Mouse (Mus musculus) forebrain, embryonic 11.5 days (tissue): Measurements from ENCODE around the gene Mblac2. TPM values are rescaled to one million over a fixed set of nuclear protein-coding genes. Genes with fewer than 3 reads are reported as not detected.
A peak's percentile ranks its signal among the peaks of the same experiment; 100 is the strongest.

Source experiments
- ATAC-seq: fragments of 200-750 bp; cut with Nextera tagmentation; replicated peaks from 2 replicates; pipeline ENCODE4 v1.8.0; 2017; ENCODE audit warnings: moderate TSS enrichment; ENCODE audit not compliant: low FRiP score
- DNase-seq: peaks from one replicate; pipeline ENCODE4 v3.0.0-alpha.2; 2017; ENCODE audit warnings: low spot score
- H3K27ac ChIP-seq: fragments of 300-500 bp; sonication (generic); 2 replicates; pipeline ENCODE4 v1.5.1; 2014; ENCODE audit warnings: low read depth, low read length
- H3K27me3 ChIP-seq: fragments of 300-500 bp; sonication (generic); 2 replicates; pipeline ENCODE4 v1.6.1; 2014; ENCODE audit warnings: mild to moderate bottlenecking, low read length, mixed read lengths; ENCODE audit not compliant: control insufficient read depth, insufficient read depth
- H3K36me3 ChIP-seq: fragments of 300-500 bp; sonication (generic); 2 replicates; pipeline ENCODE4 v1.6.1; 2014; ENCODE audit warnings: mild to moderate bottlenecking, low read length, moderate library complexity, mixed read lengths; ENCODE audit not compliant: control insufficient read depth, insufficient read depth
- H3K4me1 ChIP-seq: fragments of 300-500 bp; sonication (generic); replicated peaks from 2 replicates; pipeline ENCODE4 v1.6.1; 2014; ENCODE audit warnings: low read length, mixed read lengths; ENCODE audit not compliant: control insufficient read depth, insufficient read depth
- H3K4me2 ChIP-seq: fragments of 300-500 bp; sonication (generic); 2 replicates; pipeline ENCODE4 v1.6.1; 2014; ENCODE audit warnings: low read depth, mild to moderate bottlenecking, low read length, moderate library complexity, mixed read lengths; ENCODE audit not compliant: severe bottlenecking
- H3K4me3 ChIP-seq: fragments of 300-500 bp; sonication (generic); 2 replicates; pipeline ENCODE4 v1.5.1; 2014; ENCODE audit warnings: low read depth, low read length
- H3K9ac ChIP-seq: fragments of 300-500 bp; sonication (generic); 2 replicates; pipeline ENCODE4 v1.6.1; 2014; ENCODE audit warnings: low read length
- H3K9me3 ChIP-seq: fragments of 300-500 bp; sonication (generic); 2 replicates; pipeline ENCODE4 v1.6.1; 2016; ENCODE audit warnings: low read length, mixed read lengths; ENCODE audit not compliant: control insufficient read depth
- WGBS: fragments of 180-500 bp; shearing (Covaris S2); extraction: QIAGEN DNeasy Blood & Tissue Kit; methylation state at CpG from one replicate; pipeline ENCODE4 v1.1.7; 2014; 5-methylcytosine and 5-hydroxymethylcytosine counted together
- polyA plus RNA-seq: library from polyadenylated mRNA; unstranded; fragments of >200 nt; fragmentation: Nextera tagmentation; extraction: Ambion mirVana; gene quantifications from 2 replicates; pipeline ENCODE4 v1.2.1, GENCODE M21; 2014

The Mblac2 gene
- polyA plus RNA-seq: 5.9 and 6.4 TPM in 2 replicates

DNA sequence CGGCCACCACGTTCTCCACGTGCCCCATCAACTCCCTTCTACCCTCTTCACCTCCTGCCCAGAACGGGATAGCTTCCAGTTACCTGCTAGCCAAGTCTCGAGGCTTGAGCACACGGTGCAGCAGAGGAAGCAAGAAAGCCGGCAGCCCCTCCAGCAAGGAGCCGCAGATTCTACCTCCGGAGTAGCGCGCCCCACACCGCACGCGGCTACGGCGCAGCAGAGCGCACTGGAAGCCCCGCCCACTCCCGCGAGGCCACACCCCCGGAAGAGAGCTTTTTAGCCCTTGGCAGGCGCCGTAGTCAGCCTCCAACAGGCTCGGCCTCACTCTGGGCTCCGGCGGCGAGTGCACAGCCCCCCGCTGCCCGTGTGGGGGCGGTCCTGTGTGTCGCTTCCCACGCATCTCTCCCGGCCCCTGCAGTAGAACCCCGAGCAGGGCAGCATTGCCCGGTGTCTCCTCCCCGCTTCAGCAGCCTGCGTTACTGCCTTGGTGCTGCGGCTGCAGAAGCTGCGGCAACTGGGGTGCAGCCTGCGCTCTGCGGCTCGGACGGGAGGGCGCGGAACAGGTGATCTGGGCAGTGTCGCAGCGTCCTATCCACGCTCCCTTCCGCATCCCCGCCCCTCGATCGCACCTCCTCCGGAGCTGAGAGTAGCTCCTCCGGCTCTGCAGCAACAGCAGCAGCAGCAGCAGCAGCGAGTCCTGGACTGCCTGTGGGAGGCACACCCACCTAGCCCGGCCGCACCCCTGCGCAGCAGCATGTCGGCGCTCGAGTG is at the start of gene Mblac2, which contains the start of gene Polr3g:
Gene Mblac2 (plus strand): TSS at position 567 of the 771 bp plus-strand sequence.
Gene Polr3g (minus strand): TSS at position 239 of the 771 bp plus-strand sequence.
- Histone ChIP-seq H3K9me3 (no peaks in the 10 kb centered on the region), H3K4me2 (peak within 1 kb of the TSS; percentile 93), H3K36me3 (no peaks in the 10 kb centered on the region), H3K27ac (peak within 1 kb of the TSS; percentile 68), H3K9ac (peak within 1 kb of the TSS; percentile 60), H3K4me1 (peaks cover 4% of the 10 kb centered on the region; the same call in 1 of the 2 replicates), H3K27me3 (no peaks in the 10 kb centered on the region), H3K4me3 (peak within 1 kb of the TSS; percentile 75)
- under 1% methylated on average over 61 of the region's 61 CpGs for WGBS
- DNase-seq (peak; percentile 97), ATAC-seq (peak; percentile 98)

DNA sequence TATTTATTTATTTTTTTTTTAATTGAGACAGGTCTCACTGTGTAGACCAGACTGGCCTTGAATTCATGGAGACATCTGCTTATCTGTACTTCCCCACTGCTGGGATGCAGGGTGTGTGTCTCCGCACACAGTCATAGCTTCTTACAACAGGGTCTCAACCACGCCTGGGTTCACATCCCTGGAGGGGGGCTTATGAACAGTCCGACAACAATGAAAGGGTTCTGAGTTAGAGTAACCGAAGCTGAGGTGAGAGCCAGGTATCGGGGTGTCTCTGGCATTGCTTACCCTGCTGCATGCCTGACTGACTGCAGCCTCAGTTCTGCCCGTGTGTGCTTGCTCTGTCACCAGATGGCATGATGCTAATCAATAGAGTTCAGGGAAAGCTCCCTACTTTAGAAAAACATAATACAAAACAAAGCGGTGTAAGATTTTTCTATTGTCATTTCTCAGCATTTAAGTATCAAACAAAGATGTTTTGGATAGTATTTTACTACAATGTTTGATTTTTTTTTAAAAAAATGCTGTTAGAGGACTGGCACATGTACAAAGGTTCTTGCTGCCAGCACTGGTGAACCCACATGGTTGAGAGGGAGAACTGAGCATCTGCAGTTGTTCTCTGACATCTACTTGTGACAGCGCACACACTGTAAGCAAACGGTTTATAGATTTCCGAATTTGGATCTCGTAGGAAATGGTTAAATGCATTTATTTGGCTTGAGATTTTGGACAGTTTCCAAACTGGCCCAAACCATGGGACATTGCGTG is 47.4 kb upstream of the Mblac2 start:
- Histone ChIP-seq H3K4me2 (no peak overlapping the region), H3K27ac (no peak overlapping the region), H3K27me3 (no peaks in the 10 kb centered on the region), H3K9me3 (no peaks in the 10 kb centered on the region), H3K9ac (no peak overlapping the region), H3K4me1 (no peaks in the 10 kb centered on the region), H3K4me3 (no peak overlapping the region), H3K36me3 (no peaks in the 10 kb centered on the region)
- no peak for ATAC-seq
- no peak for DNase-seq
- 90% methylated on average over 12 of the region's 12 CpGs for WGBS

DNA sequence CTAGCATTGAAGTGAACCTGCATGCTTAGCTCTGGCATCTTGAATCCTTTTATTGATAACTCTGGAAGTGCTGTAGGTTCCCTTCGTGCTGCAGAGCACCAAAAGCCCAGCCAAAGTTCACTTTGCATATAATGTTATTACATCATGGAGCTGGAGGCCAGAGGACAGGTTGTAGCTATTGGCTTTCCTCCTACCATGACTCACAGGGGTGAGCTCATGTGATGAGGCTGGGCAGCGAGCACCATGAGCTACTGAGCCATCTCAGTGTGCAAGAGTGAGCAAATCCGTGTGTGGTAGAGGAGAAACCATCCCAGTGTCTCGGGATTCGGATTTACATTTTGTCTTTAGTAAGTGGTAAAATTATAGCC is 46.8 kb upstream of the Mblac2 start:
- Histone ChIP-seq H3K27me3 (no peaks in the 10 kb centered on the region), H3K27ac (no peak overlapping the region), H3K4me2 (no peak overlapping the region), H3K9me3 (no peaks in the 10 kb centered on the region), H3K36me3 (no peaks in the 10 kb centered on the region; the same call in 1 of the 2 replicates), H3K4me1 (no peaks in the 10 kb centered on the region), H3K4me3 (no peak overlapping the region), H3K9ac (no peak overlapping the region)
- WGBS: 87% methylated on average over 5 of the region's 5 CpGs
- no peak for ATAC-seq
- no peak for DNase-seq

DNA sequence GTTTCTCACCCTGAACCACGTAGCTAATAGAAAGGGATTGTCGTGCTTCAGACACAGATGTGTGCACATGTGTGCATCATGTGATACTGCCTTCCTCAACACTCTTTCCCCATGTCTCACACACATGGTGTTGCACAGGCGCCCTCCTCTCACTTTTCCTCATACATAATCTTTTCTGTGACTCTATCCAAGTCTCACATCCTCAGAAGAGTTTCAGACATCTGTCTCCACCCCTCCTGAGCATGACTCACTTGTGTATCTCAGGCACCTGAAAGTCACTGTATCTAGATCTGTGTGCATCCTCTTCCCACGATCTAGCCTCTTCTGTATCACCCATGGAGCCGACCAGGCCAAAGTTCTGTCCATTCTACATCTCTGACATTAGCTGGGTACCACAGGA is 43.4 kb upstream of the Mblac2 start:
- H3K4me2 ChIP-seq: no peak overlapping the region
- DNase-seq (no peak), ATAC-seq (no peak)
- no peaks in the 10 kb centered on the region; the same call in 1 of the 2 replicates for H3K36me3 ChIP-seq
- H3K9ac ChIP-seq: no peak overlapping the region
- no peaks in the 10 kb centered on the region for H3K27me3 ChIP-seq
- H3K4me3 ChIP-seq: no peak overlapping the region
- no peak overlapping the region for H3K27ac ChIP-seq
- no peaks in the 10 kb centered on the region for H3K9me3 ChIP-seq
- 92% methylated on average over 5 of the region's 5 CpGs for WGBS
- H3K4me1 ChIP-seq: no peaks in the 10 kb centered on the region

DNA sequence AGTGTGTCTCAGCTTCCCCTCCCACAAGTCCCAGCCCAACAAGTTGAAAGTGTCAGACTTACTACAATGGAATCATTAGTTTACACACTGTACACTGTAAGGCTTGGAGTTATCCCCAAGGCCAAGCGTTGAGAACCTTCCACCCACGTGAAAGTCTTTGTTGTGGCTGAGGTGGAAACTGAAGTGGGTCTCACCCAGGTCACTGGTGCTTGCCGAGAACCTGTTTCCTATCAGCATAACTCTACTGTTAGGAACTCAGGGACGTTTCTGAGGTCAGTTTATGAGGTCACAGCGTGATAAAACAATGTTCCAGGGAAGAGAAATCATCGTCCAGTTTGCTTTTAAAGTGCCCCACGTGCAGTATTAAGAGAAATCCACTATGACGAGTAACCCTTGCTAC is 35.8 kb upstream of the Mblac2 start:
- no peaks in the 10 kb centered on the region; the same call in 1 of the 2 replicates for H3K36me3 ChIP-seq
- no peak overlapping the region for H3K4me2 ChIP-seq
- DNase-seq: no peak
- no peaks in the 10 kb centered on the region for H3K27me3 ChIP-seq
- 90% methylated on average over 8 of the region's 8 CpGs for WGBS
- no peak overlapping the region for H3K9ac ChIP-seq
- no peak overlapping the region for H3K27ac ChIP-seq
- no peak overlapping the region for H3K4me3 ChIP-seq
- H3K9me3 ChIP-seq: no peaks in the 10 kb centered on the region
- H3K4me1 ChIP-seq: no peaks in the 10 kb centered on the region
- ATAC-seq: no peak

DNA sequence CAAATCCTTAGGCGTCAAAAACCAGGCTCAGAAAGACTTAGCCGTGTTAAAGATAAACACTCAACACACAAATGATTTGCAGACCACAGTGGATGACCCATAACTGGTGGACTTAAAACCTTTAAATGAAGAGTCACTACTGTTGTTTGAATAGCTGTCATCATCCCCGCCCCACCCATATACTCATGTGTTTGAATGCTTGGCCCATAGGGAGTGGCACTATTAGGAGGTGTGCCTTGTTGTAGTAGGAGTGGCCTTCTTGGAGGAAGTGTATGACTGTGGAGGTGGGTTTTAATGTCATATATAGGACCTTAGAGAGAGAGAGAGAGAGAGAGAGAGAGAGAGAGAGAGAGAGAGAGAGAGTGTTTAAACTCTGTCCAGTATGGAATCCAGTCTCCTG is 28.0 kb upstream of the Mblac2 start:
- H3K9ac ChIP-seq: no peak overlapping the region
- DNase-seq: no peak
- no peaks in the 10 kb centered on the region for H3K27me3 ChIP-seq
- H3K4me1 ChIP-seq: no peaks in the 10 kb centered on the region
- no peaks in the 10 kb centered on the region for H3K36me3 ChIP-seq
- H3K4me2 ChIP-seq: no peak overlapping the region
- ATAC-seq: no peak
- no peak overlapping the region for H3K4me3 ChIP-seq
- no peak overlapping the region for H3K27ac ChIP-seq
- 92% methylated on average over 3 of the region's 3 CpGs for WGBS
- H3K9me3 ChIP-seq: no peaks in the 10 kb centered on the region

DNA sequence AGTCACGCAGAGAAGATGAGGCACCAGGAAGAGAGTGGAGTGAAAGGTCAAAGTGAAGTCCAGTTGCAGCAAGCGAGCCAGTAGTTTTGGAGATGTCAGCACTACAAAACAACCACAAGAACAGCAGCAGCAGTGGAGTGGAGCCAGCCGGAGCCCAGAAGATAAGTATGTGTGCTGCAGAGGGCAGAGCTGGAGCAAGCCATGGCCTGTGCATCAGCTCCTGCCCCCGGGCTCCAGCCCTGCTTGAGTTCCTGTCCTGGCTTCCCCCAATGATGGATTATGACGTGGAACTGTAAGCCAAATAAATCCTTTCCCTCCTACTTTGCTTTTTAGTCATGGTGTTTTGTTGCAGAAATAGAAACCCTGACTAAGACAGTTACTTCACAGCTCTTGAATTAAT is 26.9 kb upstream of the Mblac2 start:
- no peaks in the 10 kb centered on the region for H3K9me3 ChIP-seq
- no peaks in the 10 kb centered on the region for H3K27me3 ChIP-seq
- no peak overlapping the region for H3K4me3 ChIP-seq
- no peaks in the 10 kb centered on the region for H3K4me1 ChIP-seq
- H3K9ac ChIP-seq: no peak overlapping the region
- ATAC-seq (no peak), DNase-seq (no peak)
- 95% methylated on average over 5 of the region's 5 CpGs for WGBS
- no peak overlapping the region for H3K27ac ChIP-seq
- no peaks in the 10 kb centered on the region for H3K36me3 ChIP-seq
- no peak overlapping the region for H3K4me2 ChIP-seq

DNA sequence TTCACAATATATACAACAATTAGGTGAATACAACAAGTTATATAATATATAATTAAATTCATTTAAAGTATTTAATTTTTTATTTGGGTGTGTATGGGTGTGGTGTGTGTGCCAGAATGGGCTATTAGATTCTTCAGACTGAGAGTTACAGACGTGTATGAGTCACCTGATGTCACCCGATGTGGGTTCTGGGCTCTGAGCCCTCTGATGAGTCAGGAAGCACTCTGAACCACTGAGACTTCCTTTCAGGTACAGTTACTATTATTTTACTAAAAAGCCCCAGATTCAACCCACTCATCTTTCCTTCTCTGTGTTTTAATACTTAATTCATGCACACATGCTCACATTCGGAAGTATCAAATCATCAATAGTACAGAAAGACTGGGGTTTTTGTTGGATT is 26.3 kb upstream of the Mblac2 start:
- H3K9me3 ChIP-seq: no peaks in the 10 kb centered on the region

More for the DNA sequence above, 26.3 kb upstream of the Mblac2 start:
- H3K9ac ChIP-seq: no peak overlapping the region
- H3K27ac ChIP-seq: no peak overlapping the region
- no peak for DNase-seq
- H3K36me3 ChIP-seq: no peaks in the 10 kb centered on the region
- H3K27me3 ChIP-seq: no peaks in the 10 kb centered on the region
- 94% methylated on average over 3 of the region's 3 CpGs for whole genome bisulfite sequencing
- no peaks in the 10 kb centered on the region for H3K4me1 ChIP-seq
- no peak for ATAC-seq
- H3K4me3 ChIP-seq: no peak overlapping the region
- no peak overlapping the region for H3K4me2 ChIP-seq
